22 mouse cellular contexts compared by ENCODE assay signal in genomic region chr17:12201086-12201485, GRCm38 (mm10).
DNase-seq lines count a peak whose midpoint lies in the region; ATAC-seq lines count a peak whose summit lies in the region.
"Had no signal": no experiment of that assay in that cellular context is flagged by ENCODE, and none has a peak within 500 bp of the region (broad histone marks: within the 10 kb centered on the region; RNA-seq: fewer than 3 reads in every experiment).

No protein-coding gene starts in this region.

- H3K9me3 ChIP-seq in heart, embryonic 10.5 days = no peaks in the 10 kb centered on the region
- H3K9me3 ChIP-seq in heart, embryonic 11.5 days (replicated peaks; ENCODE audit: control insufficient read depth, low read length) = no peaks in the 10 kb centered on the region
- H3K9me3 ChIP-seq in embryonic facial prominence, embryonic 15.5 days (replicated peaks) = no peaks in the 10 kb centered on the region
- H3K9me3 ChIP-seq in liver, embryonic 15.5 days (replicated peaks) = no peaks in the 10 kb centered on the region
- no peaks in the 10 kb centered on the region for H3K9me3 ChIP-seq in kidney, embryonic 14.5 days (ENCODE audit: control insufficient read depth, low read length)
- H3K9me3 ChIP-seq: forebrain, embryonic 13.5 days; heart, embryonic 15.5 days; midbrain, embryonic 12.5 days; neural tube, embryonic 15.5 days had no signal

- H3K4me2 ChIP-seq in heart, embryonic 11.5 days = no peak overlapping the region
- H3K4me2 ChIP-seq in embryonic facial prominence, embryonic 15.5 days (replicated peaks) = no peak overlapping the region
- H3K4me2 ChIP-seq in liver, embryonic 15.5 days = no peak overlapping the region
- no peak overlapping the region for H3K4me2 ChIP-seq in kidney, embryonic 14.5 days (replicated peaks; ENCODE audit: low read depth, low read length)
- H3K4me2 ChIP-seq: forebrain, embryonic 13.5 days; heart, embryonic 15.5 days; midbrain, embryonic 12.5 days; neural tube, embryonic 15.5 days had no signal

- no peak overlapping the region for H3K9ac ChIP-seq in heart, embryonic 11.5 days (ENCODE audit: low read depth, low read length)
- H3K9ac ChIP-seq in embryonic facial prominence, embryonic 15.5 days = no peak overlapping the region
- H3K9ac ChIP-seq in liver, embryonic 15.5 days = 0 out of 2 replicates have a peak overlapping the region, but pooled peaks have one; percentile 35
- H3K9ac ChIP-seq in kidney, embryonic 14.5 days (ENCODE audit: low read depth, low read length) = no peak overlapping the region
- H3K9ac ChIP-seq: forebrain, embryonic 13.5 days; heart, embryonic 15.5 days; midbrain, embryonic 12.5 days; neural tube, embryonic 15.5 days had no signal

- 76% methylated on average over 1 of the region's 1 CpGs for whole genome bisulfite sequencing in heart, embryonic 10.5 days
- WGBS in heart, embryonic 11.5 days (ENCODE audit: insufficient replicate concordance) = 70% methylated on average over 1 of the region's 1 CpGs
- WGBS in embryonic facial prominence, embryonic 15.5 days = 94% methylated on average over 1 of the region's 1 CpGs
- 74% methylated on average over 1 of the region's 1 CpGs for WGBS in liver, embryonic 15.5 days (ENCODE audit: insufficient replicate concordance)
- 90% methylated on average over 1 of the region's 1 CpGs for WGBS in kidney, embryonic 14.5 days

- H3K4me3 ChIP-seq in heart, embryonic 10.5 days = no peak overlapping the region
- H3K4me3 ChIP-seq in heart, embryonic 11.5 days (ENCODE audit: low read depth, low read length) = no peak overlapping the region
- no peak overlapping the region for H3K4me3 ChIP-seq in embryonic facial prominence, embryonic 15.5 days (replicated peaks)
- H3K4me3 ChIP-seq in liver, embryonic 15.5 days (replicated peaks) = no peak overlapping the region
- no peak overlapping the region for H3K4me3 ChIP-seq in kidney, embryonic 14.5 days (ENCODE audit: low read length)
- H3K4me3 ChIP-seq: forebrain, embryonic 13.5 days; heart, embryonic 15.5 days; midbrain, embryonic 12.5 days; neural tube, embryonic 15.5 days had no signal

- DNase-seq in heart, embryonic 10.5 days (ENCODE audit: low spot score) = no peak
- peak; percentile 24 for DNase-seq in ES-CJ7 (ENCODE audit: low read depth, low spot score)
- DNase-seq in heart, adult 18-20 months = no peak
- DNase-seq in embryo, embryonic 11 days = no peak
- DNase-seq: adrenal gland, postnatal 14 days; B cell, adult 2 months; cerebellum, adult 2 months; layer of hippocampus, postnatal 36 days; lung, adult 18-20 months; retina, postnatal 1 day; right cerebral cortex, postnatal 4 days; thymus, postnatal 36 days had no signal

- H3K27me3 ChIP-seq in heart, embryonic 10.5 days (ENCODE audit: insufficient read depth, poor library complexity, severe bottlenecking) = no peaks in the 10 kb centered on the region
- no peaks in the 10 kb centered on the region for H3K27me3 ChIP-seq in heart, embryonic 11.5 days (ENCODE audit: control insufficient read depth, insufficient read depth, low read length)
- H3K27me3 ChIP-seq in embryonic facial prominence, embryonic 15.5 days = no peaks in the 10 kb centered on the region
- H3K27me3 ChIP-seq in liver, embryonic 15.5 days = no peaks in the 10 kb centered on the region
- H3K27me3 ChIP-seq in kidney, embryonic 14.5 days (ENCODE audit: control insufficient read depth, insufficient read depth, low read length) = no peaks in the 10 kb centered on the region
- H3K27me3 ChIP-seq: forebrain, embryonic 13.5 days; heart, embryonic 15.5 days; midbrain, embryonic 12.5 days; neural tube, embryonic 15.5 days had no signal

- 0 out of 2 replicates have a peak, but pooled peaks cover 6% of the 10 kb centered on the region for H3K36me3 ChIP-seq in heart, embryonic 10.5 days
- H3K36me3 ChIP-seq in heart, embryonic 11.5 days (ENCODE audit: control insufficient read depth, insufficient read depth, low read length) = no peaks in the 10 kb centered on the region
- H3K36me3 ChIP-seq in embryonic facial prominence, embryonic 15.5 days = 0 out of 2 replicates have a peak, but pooled peaks cover 4% of the 10 kb centered on the region
- H3K36me3 ChIP-seq in liver, embryonic 15.5 days (replicated peaks) = peaks cover 57% of the 10 kb centered on the region
- no peaks in the 10 kb centered on the region for H3K36me3 ChIP-seq in kidney, embryonic 14.5 days (ENCODE audit: control insufficient read depth, insufficient read depth, low read length)
- H3K36me3 ChIP-seq: heart, embryonic 15.5 days had no signal

- H3K27ac ChIP-seq in heart, embryonic 10.5 days = peak overlapping the region; percentile 59; the same call in 1 of the 2 replicates
- no peak overlapping the region for H3K27ac ChIP-seq in heart, embryonic 11.5 days (ENCODE audit: low read depth, low read length)
- peak overlapping the region; percentile 48 for H3K27ac ChIP-seq in embryonic facial prominence, embryonic 15.5 days (replicated peaks)
- H3K27ac ChIP-seq in liver, embryonic 15.5 days (replicated peaks) = peak overlapping the region; percentile 100
- no peak overlapping the region for H3K27ac ChIP-seq in kidney, embryonic 14.5 days (ENCODE audit: low read depth, low read length)
- H3K27ac ChIP-seq: forebrain, embryonic 13.5 days; heart, embryonic 15.5 days; midbrain, embryonic 12.5 days; neural tube, embryonic 15.5 days had no signal

- peaks cover 39% of the 10 kb centered on the region for H3K4me1 ChIP-seq in heart, embryonic 10.5 days
- H3K4me1 ChIP-seq in heart, embryonic 11.5 days (ENCODE audit: control insufficient read depth, insufficient read depth, low read length) = peaks cover 28% of the 10 kb centered on the region
- H3K4me1 ChIP-seq in embryonic facial prominence, embryonic 15.5 days = peaks cover 51% of the 10 kb centered on the region
- peaks cover 84% of the 10 kb centered on the region for H3K4me1 ChIP-seq in liver, embryonic 15.5 days (replicated peaks)
- peaks cover 18% of the 10 kb centered on the region for H3K4me1 ChIP-seq in kidney, embryonic 14.5 days (ENCODE audit: control insufficient read depth, insufficient read depth, low read length)

- no peak for ATAC-seq in heart, embryonic 11.5 days (replicated peaks; ENCODE audit: insufficient number of reproducible peaks, low FRiP score, low TSS enrichment)
- no peak for ATAC-seq in embryonic facial prominence, embryonic 15.5 days (ENCODE audit: insufficient number of reproducible peaks, low FRiP score, low TSS enrichment, low read depth)
- no peak for ATAC-seq in liver, embryonic 15.5 days (ENCODE audit: insufficient read depth)
- ATAC-seq in kidney, embryonic 14.5 days (ENCODE audit: low FRiP score, low TSS enrichment) = no peak
- ATAC-seq: activated CD4-positive, CD25-positive, alpha-beta regulatory T cell, adult 4 months; forebrain, embryonic 13.5 days; inflammation-experienced regulatory T-cells, adult 6 months had no signal

Comparison
In these comparisons a context has a peak if more than half of its experiments do, and no peak if none do; other contexts are left out.
1. H3K27ac ChIP-seq: peak in heart, embryonic 10.5 days (single experiment), embryonic facial prominence, embryonic 15.5 days (single experiment) and liver, embryonic 15.5 days (single experiment); none in heart, embryonic 11.5 days (single experiment) and kidney, embryonic 14.5 days (single experiment).